Mouse (Mus musculus): ENCODE data around the gene Tmbim7. TPM values are rescaled to one million over a fixed set of nuclear protein-coding genes. Genes with fewer than 3 reads are reported as not detected.
A peak's percentile ranks its signal among the peaks of the same experiment; 100 is the strongest.

The Tmbim7 gene
- polyA plus RNA-seq, 1 experiment from 2014 or later = not detected

- peaks cover 6% of the 10 kb centered on the region; the same call in 1 of the 2 replicates for H3K36me3 ChIP-seq (ENCODE audit: insufficient read depth, low read length)
- no peak overlapping the region for H3K4me2 ChIP-seq (replicated peaks; ENCODE audit: low read depth, low read length)
- H3K9me3 ChIP-seq (ENCODE audit: low read length) = no peaks in the 10 kb centered on the region
- H3K9ac ChIP-seq (replicated peaks; ENCODE audit: low read depth) = no peak overlapping the region
- TF ChIP-seq CTCF (IDR thresholded peaks at IDR 0.05) = no peak
- TF ChIP-seq EP300 (IDR thresholded peaks at IDR 0.05) = no peak
- 75% methylated on average over 16 of the region's 16 CpGs for WGBS
- no peak overlapping the region for H3K4me3 ChIP-seq (ENCODE audit: low read depth, low read length)
- no peaks in the 10 kb centered on the region for H3K27me3 ChIP-seq (replicated peaks; ENCODE audit: insufficient read depth, low read length)
- DNase-seq (ENCODE audit: low spot score) (no peak), ATAC-seq (no peak)
- H3K4me1 ChIP-seq (ENCODE audit: insufficient read depth, low read depth, low read length) = no peaks in the 10 kb centered on the region
- no peak overlapping the region for H3K27ac ChIP-seq (ENCODE audit: low read length)
Observed at GRCm38 (mm10) chr5:3631512-3632271, 19.3 kb upstream of the Tmbim7 start.

- no peak overlapping the region for H3K4me2 ChIP-seq (replicated peaks; ENCODE audit: low read depth, low read length)
- no peaks in the 10 kb centered on the region for H3K27me3 ChIP-seq (replicated peaks; ENCODE audit: insufficient read depth, low read length)
- no peak overlapping the region for H3K9ac ChIP-seq (replicated peaks; ENCODE audit: low read depth)
- H3K36me3 ChIP-seq (ENCODE audit: insufficient read depth, low read length) = peaks cover 6% of the 10 kb centered on the region; the same call in 1 of the 2 replicates
- H3K9me3 ChIP-seq (ENCODE audit: low read length) = no peaks in the 10 kb centered on the region
- ATAC-seq (no peak), DNase-seq (ENCODE audit: low spot score) (no peak)
- TF ChIP-seq CTCF (IDR thresholded peaks at IDR 0.05) = no peak
- no peak for TF ChIP-seq EP300 (IDR thresholded peaks at IDR 0.05)
- no peaks in the 10 kb centered on the region for H3K4me1 ChIP-seq (ENCODE audit: insufficient read depth, low read depth, low read length)
- H3K4me3 ChIP-seq (ENCODE audit: low read depth, low read length) = no peak overlapping the region
- no peak overlapping the region for H3K27ac ChIP-seq (ENCODE audit: low read length)
- 82% methylated on average over 5 of the region's 5 CpGs for WGBS
Observed at GRCm38 (mm10) chr5:3632285-3632684, 18.7 kb upstream of the Tmbim7 start.

- Histone ChIP-seq H3K27ac (ENCODE audit: low read length) (no peak overlapping the region), H3K27me3 (replicated peaks; ENCODE audit: insufficient read depth, low read length) (no peaks in the 10 kb centered on the region), H3K4me2 (replicated peaks; ENCODE audit: low read depth, low read length) (no peak overlapping the region), H3K9me3 (ENCODE audit: low read length) (no peaks in the 10 kb centered on the region), H3K9ac (replicated peaks; ENCODE audit: low read depth) (no peak overlapping the region), H3K4me3 (ENCODE audit: low read depth, low read length) (no peak overlapping the region), H3K4me1 (ENCODE audit: insufficient read depth, low read depth, low read length) (no peaks in the 10 kb centered on the region), H3K36me3 (ENCODE audit: insufficient read depth, low read length) (peaks cover 6% of the 10 kb centered on the region; the same call in 1 of the 2 replicates)
- 94% methylated on average over 13 of the region's 13 CpGs for WGBS
- DNase-seq (ENCODE audit: low spot score) (no peak), ATAC-seq (no peak)
- TF ChIP-seq EP300 (IDR thresholded peaks at IDR 0.05) (no peak), CTCF (IDR thresholded peaks at IDR 0.05) (no peak)
Observed at GRCm38 (mm10) chr5:3633315-3633714, 17.7 kb upstream of the Tmbim7 start.

GRCm38 (mm10) chr5:3633951-3634350, 17.0 kb upstream of the Tmbim7 start:
- ATAC-seq (no peak), DNase-seq (ENCODE audit: low spot score) (no peak)
- no peaks in the 10 kb centered on the region for H3K9me3 ChIP-seq (ENCODE audit: low read length)
- H3K27ac ChIP-seq (ENCODE audit: low read length) = no peak overlapping the region
- no peak overlapping the region for H3K9ac ChIP-seq (replicated peaks; ENCODE audit: low read depth)
- H3K27me3 ChIP-seq (replicated peaks; ENCODE audit: insufficient read depth, low read length) = no peaks in the 10 kb centered on the region
- H3K4me3 ChIP-seq (ENCODE audit: low read depth, low read length) = no peak overlapping the region
- H3K4me2 ChIP-seq (replicated peaks; ENCODE audit: low read depth, low read length) = no peak overlapping the region
- peaks cover 6% of the 10 kb centered on the region; the same call in 1 of the 2 replicates for H3K36me3 ChIP-seq (ENCODE audit: insufficient read depth, low read length)
- TF ChIP-seq CTCF (IDR thresholded peaks at IDR 0.05) (peak; percentile 52), EP300 (IDR thresholded peaks at IDR 0.05) (no peak)
- no peaks in the 10 kb centered on the region for H3K4me1 ChIP-seq (ENCODE audit: insufficient read depth, low read depth, low read length)
- WGBS = 69% methylated on average over 4 of the region's 4 CpGs

GRCm38 (mm10) chr5:3635286-3635685, 15.7 kb upstream of the Tmbim7 start:
- H3K4me2 ChIP-seq (replicated peaks; ENCODE audit: low read depth, low read length) = no peak overlapping the region
- no peak for ATAC-seq
- no peaks in the 10 kb centered on the region for H3K9me3 ChIP-seq (ENCODE audit: low read length)
- H3K9ac ChIP-seq (replicated peaks; ENCODE audit: low read depth) = no peak overlapping the region
- no peaks in the 10 kb centered on the region for H3K27me3 ChIP-seq (replicated peaks; ENCODE audit: insufficient read depth, low read length)
- WGBS = 73% methylated on average over 8 of the region's 8 CpGs
- peaks cover 6% of the 10 kb centered on the region; the same call in 1 of the 2 replicates for H3K36me3 ChIP-seq (ENCODE audit: insufficient read depth, low read length)
- no peak for TF ChIP-seq CTCF (IDR thresholded peaks at IDR 0.05)
- no peak for TF ChIP-seq EP300 (IDR thresholded peaks at IDR 0.05)
- no peaks in the 10 kb centered on the region for H3K4me1 ChIP-seq (ENCODE audit: insufficient read depth, low read depth, low read length)
- DNase-seq (ENCODE audit: low spot score) = no peak
- H3K27ac ChIP-seq (ENCODE audit: low read length) = no peak overlapping the region
- no peak overlapping the region for H3K4me3 ChIP-seq (ENCODE audit: low read depth, low read length)

GRCm38 (mm10) chr5:3644621-3645020, 6.4 kb upstream of the Tmbim7 start:
- Histone ChIP-seq H3K27me3 (replicated peaks; ENCODE audit: insufficient read depth, low read length) (no peaks in the 10 kb centered on the region), H3K4me2 (replicated peaks; ENCODE audit: low read depth, low read length) (no peak overlapping the region), H3K4me3 (ENCODE audit: low read depth, low read length) (no peak overlapping the region), H3K36me3 (ENCODE audit: insufficient read depth, low read length) (0 out of 2 replicates have a peak, but pooled peaks cover 3% of the 10 kb centered on the region), H3K27ac (ENCODE audit: low read length) (no peak overlapping the region), H3K9me3 (ENCODE audit: low read length) (no peaks in the 10 kb centered on the region), H3K9ac (replicated peaks; ENCODE audit: low read depth) (no peak overlapping the region), H3K4me1 (ENCODE audit: insufficient read depth, low read depth, low read length) (no peaks in the 10 kb centered on the region)
- DNase-seq (ENCODE audit: low spot score) (no peak), ATAC-seq (no peak)
- no peak for TF ChIP-seq EP300 (IDR thresholded peaks at IDR 0.05)
- no peak for TF ChIP-seq CTCF (IDR thresholded peaks at IDR 0.05)
- WGBS = 90% methylated on average over 6 of the region's 6 CpGs
